Mouse (Mus musculus) stomach, postnatal 0 days (tissue): ENCODE results near the gene Dlg2.

Source experiments
- CTCF ChIP-seq: IDR thresholded peaks from 2 replicates; pipeline ENCODE4 v1.5.1; 2016; ENCODE audit warnings: antibody characterized with exemption, low read depth, mild to moderate bottlenecking, moderate library complexity
- EP300 ChIP-seq: optimal IDR thresholded peaks from 2 replicates; pipeline ENCODE3; 2016; ENCODE audit warnings: antibody characterized with exemption

GRCm38 (mm10) chr7:91090830-91091683 is 614.6 kb downstream of the Dlg2 start:
- TF ChIP-seq CTCF: no peak
- no peak for TF ChIP-seq EP300
